Mouse (Mus musculus) liver, postnatal 0 days (tissue): Measurements from ENCODE around the gene Dis3l2. TPM values are rescaled to one million over a fixed set of nuclear protein-coding genes. Genes with fewer than 3 reads are reported as not detected.

Source experiments
- ATAC-seq: fragments of 200-750 bp; cut with Nextera tagmentation; 2 replicates; pipeline ENCODE4 v1.8.0; 2017; ENCODE audit warnings: mild to moderate bottlenecking, moderate library complexity
- DNase-seq: peaks from one replicate; pipeline ENCODE4 v3.0.0-alpha.2; 2016
- H3K27ac ChIP-seq: fragments of 300-500 bp; sonication (generic); 2 replicates; pipeline ENCODE4 v1.5.1; 2014; ENCODE audit warnings: antibody characterized with exemption, moderate library complexity, mild to moderate bottlenecking, low read depth
- H3K27me3 ChIP-seq: fragments of 300-500 bp; sonication (generic); 2 replicates; pipeline ENCODE4 v1.6.1; 2014; ENCODE audit warnings: low read length, control low read depth, mixed read lengths; ENCODE audit not compliant: insufficient read depth
- H3K36me3 ChIP-seq: fragments of 300-500 bp; sonication (generic); replicated peaks from 2 replicates; pipeline ENCODE4 v1.6.1; 2014; ENCODE audit warnings: mild to moderate bottlenecking, control low read depth, low read length, moderate library complexity, mixed read lengths; ENCODE audit not compliant: insufficient read depth
- H3K4me1 ChIP-seq: fragments of 300-500 bp; sonication (generic); 2 replicates; pipeline ENCODE4 v1.6.1; 2014; ENCODE audit warnings: antibody characterized with exemption, mild to moderate bottlenecking, control low read depth; ENCODE audit not compliant: insufficient read depth
- H3K4me2 ChIP-seq: fragments of 300-500 bp; sonication (generic); 2 replicates; pipeline ENCODE4 v1.6.1; 2014; ENCODE audit warnings: low read depth, mild to moderate bottlenecking, low read length, moderate library complexity, mixed read lengths
- H3K4me3 ChIP-seq: fragments of 300-500 bp; sonication (generic); 2 replicates; pipeline ENCODE4 v1.5.1; 2014; ENCODE audit warnings: low read depth, low read length
- H3K9ac ChIP-seq: fragments of 300-500 bp; sonication (generic); replicated peaks from 2 replicates; pipeline ENCODE4 v1.6.1; 2014; ENCODE audit warnings: mild to moderate bottlenecking, moderate library complexity
- H3K9me3 ChIP-seq: fragments of 300-500 bp; sonication (generic); 2 replicates; pipeline ENCODE4 v1.6.1; 2016; ENCODE audit warnings: mild to moderate bottlenecking, control low read depth, low read length, mixed read lengths
- CTCF ChIP-seq: sonication (generic); IDR thresholded peaks from 2 replicates; pipeline ENCODE4 v1.5.1; 2016; ENCODE audit warnings: antibody characterized with exemption, low read depth
- EP300 ChIP-seq: IDR thresholded peaks from 2 replicates; pipeline ENCODE4 v1.6.1; 2016; ENCODE audit warnings: antibody characterized with exemption, low read depth, mild to moderate bottlenecking
- WGBS: fragments of 180-500 bp; shearing (Covaris S2); extraction: QIAGEN DNeasy Blood & Tissue Kit; methylation state at CpG from one replicate; pipeline ENCODE4 v1.1.7; 2014; ENCODE audit not compliant: insufficient replicate concordance; 5-methylcytosine and 5-hydroxymethylcytosine counted together
- polyA plus RNA-seq: library from polyadenylated mRNA; unstranded; fragments of >200 nt; fragmentation: Nextera tagmentation; extraction: Ambion mirVana; gene quantifications from 2 replicates; pipeline ENCODE4 v1.2.1, GENCODE M21; 2015

Gene Dis3l2
- polyA plus RNA-seq, 1 experiment from 2014 or later: 7.9 TPM

GRCm38 (mm10) chr1:86951501-86952205 lies 248.0 kb downstream of the Dis3l2 start:
- TF ChIP-seq EP300 (no peak), CTCF (no peak)
- no peak for DNase-seq
- Histone ChIP-seq H3K4me2 (no peak overlapping the region), H3K4me3 (no peak overlapping the region), H3K9ac (no peak overlapping the region), H3K9me3 (no peaks in the 10 kb centered on the region), H3K36me3 (no peaks in the 10 kb centered on the region), H3K27ac (no peak overlapping the region), H3K27me3 (no peaks in the 10 kb centered on the region), H3K4me1 (no peaks in the 10 kb centered on the region; the same call in 1 of the 2 replicates)
- WGBS: 56% methylated on average over 5 of the region's 5 CpGs
- ATAC-seq: peak; percentile 49; the same call in 1 of the 2 replicates

- Histone ChIP-seq H3K4me2 (no peak overlapping the region), H3K4me3 (no peak overlapping the region), H3K27ac (no peak overlapping the region), H3K9ac (no peak overlapping the region), H3K27me3 (no peaks in the 10 kb centered on the region), H3K4me1 (no peaks in the 10 kb centered on the region; the same call in 1 of the 2 replicates), H3K9me3 (no peaks in the 10 kb centered on the region), H3K36me3 (no peaks in the 10 kb centered on the region)
- TF ChIP-seq CTCF: no peak
- no peak for TF ChIP-seq EP300
- DNase-seq (no peak), ATAC-seq (no peak)
Measured at GRCm38 (mm10) chr1:86955801-86956200, 252.2 kb downstream of the Dis3l2 start.

- no peak overlapping the region for H3K4me2 ChIP-seq
- no peaks in the 10 kb centered on the region for H3K36me3 ChIP-seq
- H3K27me3 ChIP-seq: no peaks in the 10 kb centered on the region
- H3K4me3 ChIP-seq: no peak overlapping the region
- 60% methylated on average over 6 of the region's 6 CpGs for WGBS
- DNase-seq (no peak), ATAC-seq (no peak)
- TF ChIP-seq CTCF: peak; percentile 31; the same call in 1 of the 2 replicates
- no peak for TF ChIP-seq EP300
- H3K4me1 ChIP-seq: no peaks in the 10 kb centered on the region
- no peak overlapping the region for H3K9ac ChIP-seq
- H3K9me3 ChIP-seq: no peaks in the 10 kb centered on the region
- H3K27ac ChIP-seq: no peak overlapping the region
Measured at GRCm38 (mm10) chr1:86968261-86968964, 264.8 kb downstream of the Dis3l2 start.

- no peak overlapping the region for H3K9ac ChIP-seq
- no peak overlapping the region for H3K4me2 ChIP-seq
- ATAC-seq (no peak), DNase-seq (no peak)
- no peaks in the 10 kb centered on the region for H3K27me3 ChIP-seq
- H3K4me3 ChIP-seq: no peak overlapping the region
- H3K27ac ChIP-seq: no peak overlapping the region
- H3K9me3 ChIP-seq: no peaks in the 10 kb centered on the region
- H3K4me1 ChIP-seq: no peaks in the 10 kb centered on the region
- TF ChIP-seq CTCF (no peak), EP300 (no peak)
- WGBS: 85% methylated on average over 11 of the region's 11 CpGs
- no peaks in the 10 kb centered on the region for H3K36me3 ChIP-seq
Measured at GRCm38 (mm10) chr1:86969173-86969725, 265.6 kb downstream of the Dis3l2 start.

GRCm38 (mm10) chr1:86972693-86973092 lies 269.1 kb downstream of the Dis3l2 start:
- H3K9me3 ChIP-seq: no peaks in the 10 kb centered on the region
- H3K9ac ChIP-seq: no peak overlapping the region
- no peak overlapping the region for H3K4me3 ChIP-seq
- 0 out of 2 replicates have a peak, but pooled peaks have one; percentile 5 for TF ChIP-seq CTCF
- TF ChIP-seq EP300: no peak
- H3K4me2 ChIP-seq: no peak overlapping the region
- 29% methylated on average over 1 of the region's 1 CpGs for WGBS
- H3K27me3 ChIP-seq: no peaks in the 10 kb centered on the region
- no peaks in the 10 kb centered on the region for H3K36me3 ChIP-seq
- H3K27ac ChIP-seq: no peak overlapping the region
- H3K4me1 ChIP-seq: no peaks in the 10 kb centered on the region
- ATAC-seq (no peak), DNase-seq (no peak)

- no peaks in the 10 kb centered on the region for H3K9me3 ChIP-seq
- no peaks in the 10 kb centered on the region for H3K36me3 ChIP-seq
- H3K4me2 ChIP-seq: no peak overlapping the region
- no peaks in the 10 kb centered on the region for H3K4me1 ChIP-seq
- no peak overlapping the region for H3K9ac ChIP-seq
- 66% methylated on average over 1 of the region's 1 CpGs for WGBS
- H3K27me3 ChIP-seq: no peaks in the 10 kb centered on the region
- H3K4me3 ChIP-seq: no peak overlapping the region
- no peak for TF ChIP-seq CTCF
- TF ChIP-seq EP300: no peak
- no peak for DNase-seq
- H3K27ac ChIP-seq: no peak overlapping the region
- ATAC-seq: no peak
Measured at GRCm38 (mm10) chr1:86977018-86977417, 273.4 kb downstream of the Dis3l2 start.
